Mouse (Mus musculus): ENCODE measurements at regions not wholly inside any gene's neighbourhood (a gene's known extent, or its start where the extent isn't known, plus 50 kb on each side); places are given as distances from the start of the nearest gene placed in this dataset.
A peak's percentile ranks its signal among the peaks of the same experiment; 100 is the strongest.

GRCm38 (mm10) chr6:112090597-112090996, 183.0 kb upstream of the Lmcd1 start:
- Histone ChIP-seq H3K27ac (no peak overlapping the region), H3K27me3 (ENCODE audit: insufficient read depth, poor library complexity, severe bottlenecking) (no peaks in the 10 kb centered on the region), H3K4me1 (replicated peaks) (no peaks in the 10 kb centered on the region), H3K36me3 (no peaks in the 10 kb centered on the region), H3K4me3 (no peak overlapping the region), H3K9me3 (no peaks in the 10 kb centered on the region)
- no peak for DNase-seq (ENCODE audit: low spot score)
- WGBS: 86% methylated on average over 3 of the region's 3 CpGs

GRCm38 (mm10) chr6:112091125-112091763, 182.3 kb upstream of the Lmcd1 start:
- DNase-seq (ENCODE audit: low spot score): peak; percentile 49
- Histone ChIP-seq H3K36me3 (no peaks in the 10 kb centered on the region), H3K4me3 (no peak overlapping the region), H3K27ac (no peak overlapping the region), H3K9me3 (no peaks in the 10 kb centered on the region), H3K4me1 (replicated peaks) (no peaks in the 10 kb centered on the region), H3K27me3 (ENCODE audit: insufficient read depth, poor library complexity, severe bottlenecking) (no peaks in the 10 kb centered on the region)
- WGBS: 50% methylated on average over 3 of the region's 3 CpGs

- H3K4me1 ChIP-seq (replicated peaks): no peaks in the 10 kb centered on the region
These were observed 180.3 kb upstream of the Lmcd1 start for GRCm38 (mm10) chr6:112093300-112093699.

GRCm38 (mm10) chr6:112097699-112098098, 175.9 kb upstream of the Lmcd1 start:
- 84% methylated on average over 3 of the region's 3 CpGs for WGBS
- Histone ChIP-seq H3K36me3 (no peaks in the 10 kb centered on the region), H3K4me3 (no peak overlapping the region), H3K27me3 (ENCODE audit: insufficient read depth, poor library complexity, severe bottlenecking) (no peaks in the 10 kb centered on the region), H3K4me1 (replicated peaks) (peaks cover 3% of the 10 kb centered on the region; the same call in 1 of the 2 replicates), H3K9me3 (no peaks in the 10 kb centered on the region), H3K27ac (no peak overlapping the region)
- no peak for DNase-seq (ENCODE audit: low spot score)

More at GRCm38 (mm10) chr6:112093300-112093699, 180.3 kb upstream of the Lmcd1 start:
- H3K9me3 ChIP-seq: no peaks in the 10 kb centered on the region
- no peak for DNase-seq (ENCODE audit: low spot score)
- no peak overlapping the region for H3K4me3 ChIP-seq
- 83% methylated on average over 3 of the region's 3 CpGs for WGBS
- no peak overlapping the region for H3K27ac ChIP-seq
- no peaks in the 10 kb centered on the region for H3K36me3 ChIP-seq
- no peaks in the 10 kb centered on the region for H3K27me3 ChIP-seq (ENCODE audit: insufficient read depth, poor library complexity, severe bottlenecking)

- no peak overlapping the region for H3K27ac ChIP-seq
- no peak for DNase-seq (ENCODE audit: low spot score)
- no peaks in the 10 kb centered on the region for H3K4me1 ChIP-seq (replicated peaks)
- 93% methylated on average over 13 of the region's 13 CpGs for WGBS
- no peaks in the 10 kb centered on the region for H3K36me3 ChIP-seq
- no peak overlapping the region for H3K4me3 ChIP-seq
- H3K27me3 ChIP-seq (ENCODE audit: insufficient read depth, poor library complexity, severe bottlenecking): no peaks in the 10 kb centered on the region
- H3K9me3 ChIP-seq: no peaks in the 10 kb centered on the region
These were observed 164.9 kb upstream of the Lmcd1 start for GRCm38 (mm10) chr6:112108651-112109050.

- DNase-seq (ENCODE audit: low spot score): no peak
These were observed 154.4 kb upstream of the Lmcd1 start for GRCm38 (mm10) chr6:112119180-112119579.

GRCm38 (mm10) chr6:112133522-112133921, 140.0 kb upstream of the Lmcd1 start:
- no peaks in the 10 kb centered on the region for H3K27me3 ChIP-seq (ENCODE audit: insufficient read depth, poor library complexity, severe bottlenecking)
- H3K4me3 ChIP-seq: no peak overlapping the region
- peak; percentile 15 for DNase-seq (ENCODE audit: low spot score)
- no peaks in the 10 kb centered on the region for H3K9me3 ChIP-seq
- H3K4me1 ChIP-seq (replicated peaks): no peaks in the 10 kb centered on the region
- no peaks in the 10 kb centered on the region for H3K36me3 ChIP-seq
- H3K27ac ChIP-seq: no peak overlapping the region
- 24% methylated on average over 3 of the region's 3 CpGs for WGBS

More at GRCm38 (mm10) chr6:112119180-112119579, 154.4 kb upstream of the Lmcd1 start:
- Histone ChIP-seq H3K4me3 (no peak overlapping the region), H3K9me3 (no peaks in the 10 kb centered on the region), H3K36me3 (no peaks in the 10 kb centered on the region), H3K4me1 (replicated peaks) (0 out of 2 replicates have a peak, but pooled peaks cover 3% of the 10 kb centered on the region), H3K27ac (no peak overlapping the region), H3K27me3 (ENCODE audit: insufficient read depth, poor library complexity, severe bottlenecking) (no peaks in the 10 kb centered on the region)
- WGBS: 42% methylated on average over 2 of the region's 2 CpGs

- DNase-seq (ENCODE audit: low spot score): no peak
These were observed 120.8 kb upstream of the Lmcd1 start for GRCm38 (mm10) chr6:112152535-112153364.

GRCm38 (mm10) chr6:112167487-112167886, 106.1 kb upstream of the Lmcd1 start:
- H3K4me3 ChIP-seq: no peak overlapping the region
- H3K27me3 ChIP-seq (ENCODE audit: insufficient read depth, poor library complexity, severe bottlenecking): no peaks in the 10 kb centered on the region
- H3K36me3 ChIP-seq: no peaks in the 10 kb centered on the region
- WGBS: 90% methylated on average over 3 of the region's 3 CpGs
- no peak overlapping the region for H3K27ac ChIP-seq
- H3K4me1 ChIP-seq (replicated peaks): no peaks in the 10 kb centered on the region
- DNase-seq (ENCODE audit: low spot score): no peak
- no peaks in the 10 kb centered on the region for H3K9me3 ChIP-seq

More at GRCm38 (mm10) chr6:112152535-112153364, 120.8 kb upstream of the Lmcd1 start:
- H3K27ac ChIP-seq: no peak overlapping the region
- no peaks in the 10 kb centered on the region for H3K4me1 ChIP-seq (replicated peaks)
- no peak overlapping the region for H3K4me3 ChIP-seq
- 79% methylated on average over 10 of the region's 10 CpGs for WGBS
- H3K27me3 ChIP-seq (ENCODE audit: insufficient read depth, poor library complexity, severe bottlenecking): no peaks in the 10 kb centered on the region
- H3K9me3 ChIP-seq: no peaks in the 10 kb centered on the region
- no peaks in the 10 kb centered on the region for H3K36me3 ChIP-seq

- H3K27me3 ChIP-seq (ENCODE audit: insufficient read depth, poor library complexity, severe bottlenecking): no peaks in the 10 kb centered on the region
- WGBS: 34% methylated on average over 2 of the region's 2 CpGs
- no peak for DNase-seq (ENCODE audit: low spot score)
These were observed 97.2 kb upstream of the Lmcd1 start for GRCm38 (mm10) chr6:112176344-112176743.

GRCm38 (mm10) chr6:112187636-112188035, 85.9 kb upstream of the Lmcd1 start:
- no peak overlapping the region for H3K4me3 ChIP-seq
- H3K27ac ChIP-seq: no peak overlapping the region
- WGBS: 93% methylated on average over 2 of the region's 2 CpGs
- no peaks in the 10 kb centered on the region for H3K27me3 ChIP-seq (ENCODE audit: insufficient read depth, poor library complexity, severe bottlenecking)
- no peaks in the 10 kb centered on the region for H3K9me3 ChIP-seq
- no peaks in the 10 kb centered on the region for H3K36me3 ChIP-seq
- no peak for DNase-seq (ENCODE audit: low spot score)
- no peaks in the 10 kb centered on the region for H3K4me1 ChIP-seq (replicated peaks)

More at GRCm38 (mm10) chr6:112176344-112176743, 97.2 kb upstream of the Lmcd1 start:
- Histone ChIP-seq H3K9me3 (peaks cover 6% of the 10 kb centered on the region), H3K36me3 (no peaks in the 10 kb centered on the region), H3K4me3 (no peak overlapping the region), H3K4me1 (replicated peaks) (peaks cover 14% of the 10 kb centered on the region; the same call in 1 of the 2 replicates), H3K27ac (0 out of 2 replicates have a peak overlapping the region, but pooled peaks have one; percentile 9)

GRCm38 (mm10) chr6:112191032-112191431, 82.5 kb upstream of the Lmcd1 start:
- Histone ChIP-seq H3K27ac (no peak overlapping the region), H3K4me1 (replicated peaks) (no peaks in the 10 kb centered on the region), H3K4me3 (no peak overlapping the region), H3K36me3 (no peaks in the 10 kb centered on the region), H3K27me3 (ENCODE audit: insufficient read depth, poor library complexity, severe bottlenecking) (no peaks in the 10 kb centered on the region), H3K9me3 (no peaks in the 10 kb centered on the region)
- 50% methylated on average over 6 of the region's 6 CpGs for WGBS
- peak; percentile 81 for DNase-seq (ENCODE audit: low spot score)

GRCm38 (mm10) chr6:112197445-112197844, 76.1 kb upstream of the Lmcd1 start:
- H3K4me3 ChIP-seq: no peak overlapping the region

More at GRCm38 (mm10) chr6:112197445-112197844, 76.1 kb upstream of the Lmcd1 start:
- no peaks in the 10 kb centered on the region for H3K9me3 ChIP-seq
- DNase-seq (ENCODE audit: low spot score): peak; percentile 78
- H3K27me3 ChIP-seq (ENCODE audit: insufficient read depth, poor library complexity, severe bottlenecking): no peaks in the 10 kb centered on the region
- H3K4me1 ChIP-seq (replicated peaks): no peaks in the 10 kb centered on the region
- 10% methylated on average over 16 of the region's 16 CpGs for WGBS
- no peak overlapping the region for H3K27ac ChIP-seq
- H3K36me3 ChIP-seq: no peaks in the 10 kb centered on the region

Measured in hindbrain, embryonic 10.5 days (tissue).